Mouse (Mus musculus) G1E (cell line): ENCODE measurements around the gene Vmn1r57. TPM values are rescaled to one million over a fixed set of nuclear protein-coding genes. Genes with fewer than 3 reads are reported as not detected.
"Not testable (repeated sequence)": the region's sequence is repeated elsewhere in the genome, so short reads cannot be mapped to it uniquely, and the experiment has no call there.

Experiments used
- ATAC-seq: 2 replicates; pipeline ENCODE4 v1.8.0; 2016; ENCODE audit warnings: mild to moderate bottlenecking; ENCODE audit not compliant: insufficient number of reproducible peaks, poor library complexity, low FRiP score, severe bottlenecking; ENCODE audit errors: extremely low read depth
- DNase-seq: peaks from one replicate; pipeline ENCODE4 v3.0.0; 2012; ENCODE audit warnings: low spot score
- H3K27me3 ChIP-seq: 2 replicates; pipeline ENCODE4 v1.6.1; 2012; ENCODE audit warnings: mild to moderate bottlenecking, low read length, inconsistent platforms; ENCODE audit not compliant: insufficient read depth
- H3K36me3 ChIP-seq: replicated peaks from 2 replicates; pipeline ENCODE3; 2012; ENCODE audit warnings: mild to moderate bottlenecking, inconsistent platforms
- H3K4me1 ChIP-seq: 2 replicates; pipeline ENCODE4 v1.6.1; 2012; ENCODE audit warnings: low read depth, low read length, inconsistent platforms, mixed read lengths; ENCODE audit not compliant: insufficient read depth
- H3K4me3 ChIP-seq: 2 replicates; pipeline ENCODE4 v1.5.1; 2012; ENCODE audit warnings: low read depth, mild to moderate bottlenecking, inconsistent platforms, low read length, moderate library complexity, mixed read lengths
- H3K9me3 ChIP-seq: replicated peaks from 2 replicates; pipeline ENCODE4 v1.6.1; 2012; ENCODE audit warnings: inconsistent platforms
- GATA1 ChIP-seq: IDR thresholded peaks from 2 replicates; pipeline ENCODE4 v1.6.1; 2012; ENCODE audit warnings: borderline replicate concordance, low read length, inconsistent platforms, mixed read lengths
- POLR2AphosphoS5 ChIP-seq: IDR thresholded peaks from 2 replicates; pipeline ENCODE4 v1.6.1; 2012; ENCODE audit warnings: low read depth, low read length, inconsistent platforms; ENCODE audit not compliant: insufficient replicate concordance
- polyA plus RNA-seq: library from polyadenylated mRNA; stranded (reverse); fragments of >175 nt; gene quantifications from 2 replicates; pipeline ENCODE4 v1.2.3, GENCODE M21; 2012
- total RNA-seq, 2 experiments: library from RNA; stranded (forward) in 1 of 2; stranded (reverse) in 1 of 2; fragments of 200-1000 nt in 1 of 2; fragments of >200 nt in 1 of 2; fragmentation: Nextera tagmentation in 1 of 2; gene quantifications; 2 replicates each; pipeline ENCODE4 v1.2.3; 2014 to 2017

The Vmn1r57 gene
- total RNA-seq (2014; fragmentation: Nextera tagmentation) (not detected in 2 replicates), total RNA-seq (2017) (0.05 TPM in 1 of 2 replicates, not detected in the other), polyA plus RNA-seq (not detected in 2 replicates)

DNA sequence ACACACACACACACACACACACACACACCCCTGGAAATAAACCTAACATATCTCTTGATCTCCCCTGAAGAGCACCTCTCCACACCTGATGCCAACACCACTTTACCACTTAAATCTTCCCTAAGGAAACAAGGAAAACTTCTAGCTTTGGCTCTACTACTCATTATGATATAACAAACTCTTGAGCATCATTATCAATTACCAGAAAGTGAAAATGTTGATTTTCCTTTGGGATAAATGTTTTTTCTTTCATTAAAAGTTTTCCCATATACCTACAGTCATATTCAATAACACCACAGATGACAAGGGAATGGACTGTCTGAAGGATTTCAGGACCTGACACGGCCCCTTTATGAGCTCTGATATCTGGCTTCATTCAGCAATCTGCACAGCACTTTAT is at the start of gene Vmn1r57:
Gene Vmn1r57, plus strand, starts transcription at position 301 of the 400 bp plus-strand sequence.
- not testable (repeated sequence) for ATAC-seq, H3K27me3 ChIP-seq, H3K36me3 ChIP-seq, H3K4me3 ChIP-seq, H3K9me3 ChIP-seq, DNase-seq, H3K4me1 ChIP-seq

DNA sequence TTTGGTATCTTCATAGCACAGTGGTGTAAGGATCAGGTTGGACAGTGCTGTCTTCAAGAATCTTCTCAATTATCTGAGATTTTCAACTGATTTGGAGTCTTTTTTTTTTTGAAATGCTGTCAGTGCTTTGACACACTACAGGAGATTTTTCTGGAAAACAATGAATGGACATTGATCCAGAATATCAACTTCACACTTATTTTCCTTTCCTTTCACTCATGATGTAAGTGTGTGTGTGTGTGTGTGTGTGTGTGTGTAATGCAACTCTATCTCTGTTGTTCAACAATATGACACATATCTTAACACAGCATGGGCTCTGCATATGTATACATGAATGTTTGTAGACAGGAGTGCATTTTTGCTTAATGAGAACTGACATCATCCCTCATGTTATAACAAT is 21.6 kb upstream of the Vmn1r57 start, which contains the start of gene Vmn1r56:
Gene Vmn1r56, minus strand, starts transcription at position 101 of the 400 bp plus-strand sequence.
- H3K27me3 ChIP-seq, H3K9me3 ChIP-seq, H3K36me3 ChIP-seq, DNase-seq, ATAC-seq, H3K4me3 ChIP-seq, H3K4me1 ChIP-seq: not testable (repeated sequence)

DNA sequence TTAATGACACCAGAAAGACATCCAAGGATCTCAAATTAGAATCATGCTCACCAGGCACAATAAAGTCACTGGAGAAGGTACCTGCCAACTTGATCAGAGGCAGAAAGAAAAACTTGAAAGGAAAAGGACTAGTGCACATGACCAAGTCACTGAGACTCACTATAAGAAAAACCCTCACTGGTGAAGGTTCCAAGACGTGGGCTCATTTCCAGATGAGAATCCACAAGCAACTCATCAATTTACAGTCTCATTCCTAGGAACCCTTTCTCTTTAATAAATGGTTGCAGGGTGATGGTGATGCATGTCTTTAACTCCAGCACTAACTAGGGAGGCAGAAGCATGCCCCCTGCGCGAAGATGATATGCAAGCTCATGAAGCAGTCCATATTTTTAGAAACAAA is 44.8 kb downstream of the Vmn1r57 start:
- Histone ChIP-seq H3K4me1 (no peaks in the 10 kb centered on the region), H3K4me3 (no peak overlapping the region), H3K36me3 (no peaks in the 10 kb centered on the region), H3K9me3 (no peaks in the 10 kb centered on the region), H3K27me3 (no peaks in the 10 kb centered on the region)
- ATAC-seq: no peak
- TF ChIP-seq POLR2AphosphoS5: no peak
- TF ChIP-seq GATA1: no peak
- no peak for DNase-seq

Other genes with a start within 250 kb of the Vmn1r57 start
- not detected in 2 replicates for gene Sbk3, start 247.3 kb upstream of the Vmn1r57 start, total RNA-seq (2014; fragmentation: Nextera tagmentation)
- gene Sbk3, start 247.3 kb upstream of the Vmn1r57 start, total RNA-seq (2017): 0.06 and 0.11 TPM in 2 replicates
- gene Sbk3, start 247.3 kb upstream of the Vmn1r57 start, polyA plus RNA-seq: not detected in 2 replicates
- 9.9 TPM in 1 of 2 replicates, not detected in the other for gene Zfp579, start 222.3 kb upstream of the Vmn1r57 start, total RNA-seq (2014; fragmentation: Nextera tagmentation)
- gene Zfp579, start 222.3 kb upstream of the Vmn1r57 start, total RNA-seq (2017): 0.71 and 0.87 TPM in 2 replicates
- gene Zfp579, start 222.3 kb upstream of the Vmn1r57 start, polyA plus RNA-seq: 4.1 and 4.2 TPM in 2 replicates
- 9.1 and 11.4 TPM in 2 replicates for gene Zfp524, start 204.1 kb upstream of the Vmn1r57 start, total RNA-seq (2014; fragmentation: Nextera tagmentation)
- gene Zfp524, start 204.1 kb upstream of the Vmn1r57 start, total RNA-seq (2017): 8.9 and 12.3 TPM in 2 replicates
- 37.2 and 38.9 TPM in 2 replicates for gene Zfp524, start 204.1 kb upstream of the Vmn1r57 start, polyA plus RNA-seq
- 53.4 and 54.4 TPM in 2 replicates for gene Fiz1, start 203.8 kb upstream of the Vmn1r57 start, total RNA-seq (2014; fragmentation: Nextera tagmentation)
- 22.2 and 23.6 TPM in 2 replicates for gene Fiz1, start 203.8 kb upstream of the Vmn1r57 start, total RNA-seq (2017)
- 52.7 and 66.6 TPM in 2 replicates for gene Fiz1, start 203.8 kb upstream of the Vmn1r57 start, polyA plus RNA-seq
- gene Gm44973, start 203.0 kb upstream of the Vmn1r57 start, total RNA-seq (2014; fragmentation: Nextera tagmentation): 6.7 TPM in 1 of 2 replicates, not detected in the other
- gene Gm44973, start 203.0 kb upstream of the Vmn1r57 start, total RNA-seq (2017): not detected in 2 replicates
- not detected in 2 replicates for gene Gm44973, start 203.0 kb upstream of the Vmn1r57 start, polyA plus RNA-seq
- gene Zfp865, start 198.1 kb upstream of the Vmn1r57 start, total RNA-seq (2014; fragmentation: Nextera tagmentation): 50.6 and 54.8 TPM in 2 replicates
- gene Zfp865, start 198.1 kb upstream of the Vmn1r57 start, total RNA-seq (2017): 17.5 and 19.9 TPM in 2 replicates
- gene Zfp865, start 198.1 kb upstream of the Vmn1r57 start, polyA plus RNA-seq: 121 and 146 TPM in 2 replicates
- gene Ccdc106, start 197.9 kb upstream of the Vmn1r57 start, total RNA-seq (2014; fragmentation: Nextera tagmentation): 1.7 TPM in 1 of 2 replicates, not detected in the other
- gene Ccdc106, start 197.9 kb upstream of the Vmn1r57 start, total RNA-seq (2017): 0.23 TPM in 1 of 2 replicates, not detected in the other
- gene Ccdc106, start 197.9 kb upstream of the Vmn1r57 start, polyA plus RNA-seq: 0.13 and 0.21 TPM in 2 replicates
- gene 4632433K11Rik, start 184.4 kb upstream of the Vmn1r57 start, total RNA-seq (2014; fragmentation: Nextera tagmentation): 1.2 and 2.4 TPM in 2 replicates
- 0.98 TPM in 1 of 2 replicates, not detected in the other for gene 4632433K11Rik, start 184.4 kb upstream of the Vmn1r57 start, total RNA-seq (2017)
- gene 4632433K11Rik, start 184.4 kb upstream of the Vmn1r57 start, polyA plus RNA-seq: not detected in 2 replicates
- gene Zfp784, start 180.0 kb upstream of the Vmn1r57 start, total RNA-seq (2014; fragmentation: Nextera tagmentation): 1.7 and 2.5 TPM in 2 replicates
- 2.7 and 2.8 TPM in 2 replicates for gene Zfp784, start 180.0 kb upstream of the Vmn1r57 start, total RNA-seq (2017)
- 1.3 and 1.6 TPM in 2 replicates for gene Zfp784, start 180.0 kb upstream of the Vmn1r57 start, polyA plus RNA-seq
- gene Zfp580, start 167.0 kb upstream of the Vmn1r57 start, total RNA-seq (2014; fragmentation: Nextera tagmentation): 1.1 and 1.8 TPM in 2 replicates
- gene Zfp580, start 167.0 kb upstream of the Vmn1r57 start, total RNA-seq (2017): 0.44 TPM in 1 of 2 replicates, not detected in the other
- 2.8 and 4.1 TPM in 2 replicates for gene Zfp580, start 167.0 kb upstream of the Vmn1r57 start, polyA plus RNA-seq
- gene U2af2, start 156.3 kb upstream of the Vmn1r57 start, total RNA-seq (2014; fragmentation: Nextera tagmentation): 166 and 208 TPM in 2 replicates
- gene U2af2, start 156.3 kb upstream of the Vmn1r57 start, total RNA-seq (2017): 261 and 292 TPM in 2 replicates
- gene U2af2, start 156.3 kb upstream of the Vmn1r57 start, polyA plus RNA-seq: 480 and 545 TPM in 2 replicates
- 134 and 152 TPM in 2 replicates for gene Epn1, start 138.3 kb upstream of the Vmn1r57 start, total RNA-seq (2014; fragmentation: Nextera tagmentation)
- gene Epn1, start 138.3 kb upstream of the Vmn1r57 start, total RNA-seq (2017): 79.5 and 85.2 TPM in 2 replicates
- gene Epn1, start 138.3 kb upstream of the Vmn1r57 start, polyA plus RNA-seq: 720 and 931 TPM in 2 replicates
- gene Rfpl4, start 101.5 kb upstream of the Vmn1r57 start, total RNA-seq (2014; fragmentation: Nextera tagmentation): not detected in 2 replicates
- gene Rfpl4, start 101.5 kb upstream of the Vmn1r57 start, total RNA-seq (2017): not detected in 2 replicates
- not detected in 2 replicates for gene Rfpl4, start 101.5 kb upstream of the Vmn1r57 start, polyA plus RNA-seq
- 1.0 and 4.0 TPM in 2 replicates for gene Rasl2-9, start 92.5 kb upstream of the Vmn1r57 start, total RNA-seq (2014; fragmentation: Nextera tagmentation)
- gene Rasl2-9, start 92.5 kb upstream of the Vmn1r57 start, total RNA-seq (2017): 2.0 and 2.7 TPM in 2 replicates
- gene Rasl2-9, start 92.5 kb upstream of the Vmn1r57 start, polyA plus RNA-seq: 0.42 and 0.48 TPM in 2 replicates
- 0.15 TPM in 1 of 2 replicates, not detected in the other for gene Vmn1r55, start 68.8 kb upstream of the Vmn1r57 start, total RNA-seq (2014; fragmentation: Nextera tagmentation)
- 0.06 and 0.22 TPM in 2 replicates for gene Vmn1r55, start 68.8 kb upstream of the Vmn1r57 start, total RNA-seq (2017)
- not detected in 2 replicates for gene Vmn1r55, start 68.8 kb upstream of the Vmn1r57 start, polyA plus RNA-seq
- gene Vmn1r56, start 21.7 kb upstream of the Vmn1r57 start, total RNA-seq (2014; fragmentation: Nextera tagmentation): not detected in 2 replicates
- gene Vmn1r56, start 21.7 kb upstream of the Vmn1r57 start, total RNA-seq (2017): not detected in 2 replicates
- gene Vmn1r56, start 21.7 kb upstream of the Vmn1r57 start, polyA plus RNA-seq: not detected in 2 replicates
- not detected in 2 replicates for gene Gm5065, start 132.0 kb downstream of the Vmn1r57 start, total RNA-seq (2014; fragmentation: Nextera tagmentation)
- gene Gm5065, start 132.0 kb downstream of the Vmn1r57 start, total RNA-seq (2017): not detected in 2 replicates
- not detected in 2 replicates for gene Gm5065, start 132.0 kb downstream of the Vmn1r57 start, polyA plus RNA-seq
- gene Nlrp2, start 132.5 kb downstream of the Vmn1r57 start, total RNA-seq (2014; fragmentation: Nextera tagmentation): not detected in 2 replicates
- gene Nlrp2, start 132.5 kb downstream of the Vmn1r57 start, total RNA-seq (2017): 0.05 TPM in 1 of 2 replicates, not detected in the other
- gene Nlrp2, start 132.5 kb downstream of the Vmn1r57 start, polyA plus RNA-seq: not detected in 2 replicates
- not detected in 2 replicates for gene Vmn1r58, start 194.9 kb downstream of the Vmn1r57 start, total RNA-seq (2014; fragmentation: Nextera tagmentation)
- gene Vmn1r58, start 194.9 kb downstream of the Vmn1r57 start, total RNA-seq (2017): 0.06 and 0.11 TPM in 2 replicates
- not detected in 2 replicates for gene Vmn1r58, start 194.9 kb downstream of the Vmn1r57 start, polyA plus RNA-seq
- not detected in 2 replicates for gene Vmn1r59, start 238.3 kb downstream of the Vmn1r57 start, total RNA-seq (2014; fragmentation: Nextera tagmentation)
- gene Vmn1r59, start 238.3 kb downstream of the Vmn1r57 start, total RNA-seq (2017): 0.29 and 0.33 TPM in 2 replicates
- gene Vmn1r59, start 238.3 kb downstream of the Vmn1r57 start, polyA plus RNA-seq: not detected in 2 replicates